Mouse (Mus musculus) telencephalon, adult 2 months (tissue): ENCODE measurements at regions not wholly inside any gene's neighbourhood (a gene's known extent, or its start where the extent isn't known, plus 50 kb on each side); places are given as distances from the start of the nearest gene placed in this dataset.

Source experiments
- DNase-seq: peaks from one replicate; pipeline ENCODE4 v3.0.0-alpha.2; 2011; ENCODE audit warnings: low read depth, low spot score

DNA sequence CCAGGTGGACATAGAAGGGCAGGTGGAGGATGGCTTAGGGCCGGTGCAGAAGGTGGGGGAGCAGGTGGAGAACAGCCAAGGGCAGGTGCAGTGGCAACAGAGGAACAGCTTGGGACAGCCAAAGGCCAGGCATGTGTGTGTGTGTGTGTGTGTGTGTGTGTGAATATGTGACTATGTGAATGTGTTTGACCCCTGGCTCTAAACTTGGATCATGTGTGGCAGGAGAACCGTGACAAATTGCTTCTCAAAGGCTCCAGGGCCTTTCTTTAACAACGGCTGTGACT is 236.7 kb upstream of the Wscd1 start:
- DNase-seq: no peak

- no peak for DNase-seq
Measured at GRCm38 (mm10) chr11:71515264-71515663, 234.5 kb upstream of the Wscd1 start.

GRCm38 (mm10) chr11:71517377-71517776 is 232.3 kb upstream of the Wscd1 start:
- DNase-seq: no peak

- DNase-seq: no peak
Measured at GRCm38 (mm10) chr11:71527691-71528090, 222.0 kb upstream of the Wscd1 start.

DNA sequence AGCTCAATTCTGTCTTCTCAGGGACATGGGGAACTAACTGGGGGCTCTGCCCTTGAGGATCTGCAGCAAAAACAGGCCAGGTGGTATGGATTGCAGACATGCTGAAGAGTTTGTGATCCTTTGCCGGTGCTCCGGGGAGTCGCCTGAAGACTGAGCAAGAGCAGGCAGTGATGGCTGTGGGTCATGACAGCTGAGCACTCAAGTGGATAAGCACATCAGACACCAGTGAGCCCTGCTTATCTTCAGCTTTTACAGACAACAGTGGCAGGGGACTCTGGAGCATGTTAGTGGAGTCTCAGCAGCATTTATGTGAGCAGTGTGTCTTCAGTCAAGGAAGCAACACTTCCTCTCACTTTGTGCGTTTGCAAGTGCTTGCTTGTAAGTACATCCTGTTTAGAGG is 221.1 kb upstream of the Wscd1 start:
- DNase-seq: no peak

- DNase-seq: peak; percentile 40
Measured at GRCm38 (mm10) chr11:71541178-71541845, 208.4 kb upstream of the Wscd1 start.

DNA sequence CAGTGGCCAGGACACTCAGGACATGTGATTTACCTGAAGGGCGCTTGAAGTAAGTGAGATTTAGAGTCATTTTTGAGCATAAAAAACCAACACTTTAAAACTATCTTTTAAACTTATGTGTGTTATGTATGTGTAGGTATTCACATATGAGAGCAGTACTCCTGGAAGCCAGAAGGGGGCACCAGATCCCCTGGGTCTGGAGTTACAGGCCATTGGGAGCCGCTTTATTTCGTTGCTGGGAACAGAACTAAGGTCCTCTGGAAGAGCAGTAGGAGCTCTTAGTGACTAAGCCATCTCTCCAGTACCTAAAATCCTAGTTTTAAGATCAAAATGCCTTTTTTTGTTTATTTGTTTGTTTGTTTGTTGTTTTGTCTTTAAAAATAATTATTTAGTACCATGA is 192.3 kb upstream of the Wscd1 start:
- no peak for DNase-seq

GRCm38 (mm10) chr11:71564831-71565230 is 184.9 kb upstream of the Wscd1 start:
- DNase-seq: no peak

- no peak for DNase-seq
Measured at GRCm38 (mm10) chr11:71576801-71577200, 172.9 kb upstream of the Wscd1 start.

- DNase-seq: no peak
Measured at GRCm38 (mm10) chr11:71581775-71582174, 167.9 kb upstream of the Wscd1 start.

GRCm38 (mm10) chr11:71591014-71591413 is 158.7 kb upstream of the Wscd1 start:
- DNase-seq: peak; percentile 49

DNA sequence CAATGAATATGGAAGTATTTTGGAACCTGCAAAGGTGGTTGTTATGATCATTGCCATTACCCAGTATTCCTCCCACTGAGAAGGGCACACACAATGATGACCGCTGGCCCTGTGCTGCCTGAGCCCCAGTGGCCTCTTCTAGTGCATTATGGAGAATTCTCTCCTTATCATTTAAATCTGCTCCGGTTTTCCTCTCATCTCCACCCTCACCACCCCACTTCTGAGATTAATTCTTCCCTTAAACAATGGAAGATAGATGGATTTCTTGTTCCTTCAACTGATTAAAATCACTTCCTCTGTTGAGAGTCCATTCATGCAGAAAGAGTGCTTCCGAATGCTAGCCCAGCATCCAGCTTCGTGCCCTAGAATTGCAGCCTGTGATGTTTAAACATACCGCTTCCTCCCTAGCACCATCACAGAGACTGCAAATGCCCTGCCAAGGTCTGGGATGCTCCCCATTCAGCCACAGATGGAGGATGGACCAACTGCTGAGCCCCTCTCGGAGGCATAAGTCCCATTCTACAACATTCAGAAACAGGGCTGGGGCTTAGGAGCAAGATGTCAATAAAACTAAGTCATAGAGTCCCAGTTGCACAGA is 155.4 kb upstream of the Wscd1 start:
- no peak for DNase-seq

DNA sequence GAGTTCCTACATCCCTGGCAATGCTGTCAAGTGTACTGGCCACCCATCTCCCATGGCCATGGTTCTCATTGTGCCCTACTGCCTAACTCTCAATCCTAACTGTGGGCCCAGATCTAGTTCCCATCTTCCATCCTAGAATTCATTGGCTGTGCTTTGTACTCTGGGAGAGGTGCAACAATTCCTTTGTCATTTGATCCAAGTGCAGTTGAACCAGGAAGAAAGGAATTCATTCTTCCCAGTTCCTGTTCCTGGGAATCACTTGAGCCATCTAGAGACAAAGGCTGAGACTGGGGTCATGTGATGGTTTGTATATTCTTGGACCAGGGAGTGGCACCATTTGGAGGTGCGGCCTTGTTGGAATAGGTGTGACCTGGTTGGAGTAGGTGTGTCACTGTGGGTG is 152.0 kb upstream of the Wscd1 start:
- DNase-seq: no peak

DNA sequence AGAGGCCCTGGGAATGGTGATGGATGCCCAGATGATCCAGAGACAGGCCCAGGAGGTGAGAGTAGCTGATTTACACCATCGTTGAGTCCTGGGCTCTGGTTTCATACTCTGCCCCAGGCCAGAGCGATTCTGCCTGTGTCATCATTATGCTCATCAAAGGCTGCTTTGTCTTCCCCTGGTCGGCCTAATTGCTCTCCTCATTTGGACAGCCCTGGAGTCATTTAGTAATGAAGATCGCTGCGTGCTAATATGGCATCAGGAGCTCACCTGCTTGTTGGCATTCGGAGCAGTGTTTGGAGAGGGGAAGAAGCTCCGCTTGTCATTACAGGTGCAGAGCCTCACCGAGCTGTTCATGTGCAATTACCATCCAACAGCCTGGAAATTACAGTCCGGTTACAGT is 138.9 kb upstream of the Wscd1 start:
- DNase-seq: no peak

DNA sequence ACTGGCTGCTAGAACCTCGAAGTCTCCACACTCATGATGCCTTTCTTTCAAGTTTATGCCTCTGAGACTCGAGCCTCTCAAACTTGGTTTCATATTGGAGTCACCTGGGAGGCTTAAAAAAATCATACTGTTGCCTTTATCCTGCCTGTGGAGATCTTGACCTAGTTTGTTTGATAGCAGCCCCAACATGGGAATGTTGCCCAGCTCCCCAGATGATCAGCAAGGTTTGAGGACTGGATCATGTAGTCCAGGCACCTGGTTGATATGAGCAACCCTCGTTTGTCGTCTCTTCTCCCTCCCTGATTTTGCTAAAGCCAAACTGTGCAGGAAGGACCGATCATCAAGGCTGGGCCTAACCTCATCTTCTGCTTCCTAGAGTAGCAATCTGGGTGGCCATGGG is 134.2 kb upstream of the Wscd1 start:
- no peak for DNase-seq

GRCm38 (mm10) chr11:71625501-71626191 is 124.1 kb upstream of the Wscd1 start:
- no peak for DNase-seq

DNA sequence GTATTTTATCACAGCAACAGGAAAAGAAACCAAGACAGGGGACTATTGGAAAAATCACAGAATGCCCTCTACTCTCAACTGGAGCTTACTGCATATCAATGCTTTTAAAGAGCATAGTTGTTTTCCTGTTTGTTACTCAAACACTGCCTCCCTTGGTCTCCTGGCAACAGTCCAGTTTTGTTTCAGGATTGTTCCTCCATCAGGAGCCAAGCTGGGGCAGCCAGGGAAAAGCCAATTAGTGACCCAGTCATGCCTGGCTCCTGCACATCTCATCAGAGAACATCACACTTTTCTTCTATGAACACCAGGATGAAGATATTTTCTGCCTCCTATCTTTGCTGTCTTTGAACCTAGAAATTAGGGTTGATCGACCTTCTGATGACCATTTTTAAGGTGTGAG is 113.6 kb upstream of the Wscd1 start:
- no peak for DNase-seq

- DNase-seq: no peak
Measured at GRCm38 (mm10) chr11:71636785-71637184, 112.9 kb upstream of the Wscd1 start.

GRCm38 (mm10) chr11:71642886-71643285 is 106.8 kb upstream of the Wscd1 start:
- DNase-seq: no peak

GRCm38 (mm10) chr11:71651756-71652380 is 97.9 kb upstream of the Wscd1 start:
- peak; percentile 77 for DNase-seq

GRCm38 (mm10) chr11:71652381-71652775 is 97.3 kb upstream of the Wscd1 start:
- DNase-seq: no peak

GRCm38 (mm10) chr11:71658346-71658745 is 91.4 kb upstream of the Wscd1 start:
- peak; percentile 40 for DNase-seq
